Mouse (Mus musculus): ENCODE measurements around the gene Pck2.

Pck2 gene

DNA sequence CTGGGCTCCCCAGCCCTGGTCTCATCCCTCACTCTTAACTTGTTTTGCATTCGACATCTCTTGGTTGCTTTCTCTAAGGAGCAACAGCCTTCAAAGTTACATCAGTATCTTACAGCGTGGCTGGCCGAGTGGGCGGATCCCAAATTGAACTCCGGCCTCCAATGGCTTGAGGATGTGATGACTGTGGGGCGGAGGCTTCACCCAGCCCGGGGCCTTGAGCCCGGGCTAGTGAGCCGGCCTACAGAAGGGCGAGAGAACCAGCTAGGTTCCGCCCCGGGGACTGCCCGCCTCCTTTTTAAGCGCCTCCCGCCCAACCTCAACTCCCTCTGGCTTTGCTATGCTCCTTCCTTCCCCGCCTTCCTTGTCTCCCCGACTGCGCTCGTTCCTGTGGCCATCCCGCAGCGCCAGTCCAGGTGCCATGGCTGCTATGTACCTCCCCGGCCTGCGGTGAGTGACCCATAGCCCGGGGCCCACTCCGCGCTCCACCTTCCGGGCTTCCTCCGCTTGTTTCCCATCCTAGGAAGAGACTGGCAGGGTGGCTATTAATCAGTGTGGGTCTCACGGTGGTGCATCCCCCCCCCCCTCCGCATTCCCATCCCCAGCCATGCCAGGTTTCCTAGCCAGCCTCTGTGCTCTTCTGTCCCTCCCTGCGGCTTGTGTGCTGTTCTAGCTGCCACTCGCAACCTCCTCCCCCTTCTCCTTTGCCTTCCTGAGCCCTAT lies at the start of gene Pck2:
TSS of gene Pck2 (plus strand) at position 200 of the 720 bp plus-strand sequence.
- DNase-seq (ENCODE audit: low read depth, low spot score), result peak; percentile 95

DNA sequence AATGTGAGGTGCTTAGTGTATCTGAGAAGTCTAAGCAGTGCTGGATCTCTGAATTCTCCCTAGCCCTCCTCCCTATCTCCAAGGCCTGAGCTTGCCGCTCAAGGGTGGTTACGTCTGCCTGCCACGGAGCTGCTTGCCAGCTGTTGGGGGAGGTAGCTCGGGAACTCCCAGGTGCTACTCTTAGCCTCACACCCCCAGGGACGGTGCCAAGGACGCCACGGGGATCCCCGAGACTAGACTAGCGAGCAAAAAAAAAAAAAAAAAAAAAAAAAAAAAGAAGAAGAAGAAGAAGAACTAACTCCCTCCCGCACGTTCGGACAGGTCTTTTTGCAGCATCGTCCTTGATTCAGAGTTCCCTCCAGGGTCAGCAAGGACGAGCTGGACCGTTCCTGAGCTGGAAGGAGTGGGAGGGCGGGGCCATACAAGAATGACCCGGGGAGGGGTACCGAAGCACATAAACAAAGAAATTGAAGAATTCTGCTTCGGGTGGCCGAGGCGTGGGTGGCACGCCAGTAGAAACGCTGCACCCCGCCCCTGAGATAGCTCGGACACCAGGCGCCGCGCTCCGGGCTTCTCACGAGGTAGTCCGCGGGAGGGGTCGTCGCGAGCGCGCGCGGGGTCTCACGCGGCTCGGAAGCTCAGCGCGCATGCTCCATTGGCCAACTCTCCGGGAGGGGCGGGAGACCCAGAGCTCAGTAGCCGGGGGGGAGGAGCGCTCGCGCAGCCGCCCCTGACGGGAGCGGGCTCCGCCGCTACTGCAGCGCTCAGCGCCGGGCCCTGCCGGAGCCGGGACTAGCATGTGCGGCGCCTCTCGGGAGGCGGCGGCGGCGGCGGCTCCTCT lies 49.5 kb upstream of the Pck2 start, which contains the start of gene Carmil3:
TSS of gene Carmil3 (plus strand) at position 291 of the 841 bp plus-strand sequence.
- no peak for DNase-seq (ENCODE audit: low read depth, low spot score)

DNA sequence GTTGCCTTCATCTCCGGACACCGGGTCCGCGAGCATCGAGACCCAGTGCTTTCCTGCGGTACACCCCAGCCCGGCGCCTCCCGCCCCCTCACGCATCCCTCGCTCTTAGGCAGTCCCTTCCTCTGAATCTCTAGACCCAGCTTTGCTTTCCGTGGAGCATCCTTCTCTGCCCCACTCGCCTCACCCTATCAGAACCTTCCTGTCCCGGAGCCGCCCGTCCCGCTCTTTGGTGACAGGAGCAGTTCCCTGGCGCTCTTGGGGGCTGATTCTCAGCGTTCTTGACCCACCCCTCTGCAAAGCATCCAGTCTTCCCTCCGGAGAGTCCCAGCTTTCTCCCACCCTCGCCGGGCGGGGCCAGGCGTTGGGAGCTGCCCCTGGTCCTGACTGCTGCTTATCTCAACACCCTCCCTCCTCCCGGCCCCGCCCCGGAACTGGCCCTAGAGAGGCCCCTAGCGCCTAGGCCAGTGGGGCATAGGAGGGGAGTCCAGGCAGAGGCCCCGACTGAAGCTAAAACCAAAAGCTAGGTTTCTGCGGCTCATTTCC lies 48.7 kb upstream of the Pck2 start:
- peak; percentile 36 for DNase-seq (ENCODE audit: low read depth, low spot score)

DNA sequence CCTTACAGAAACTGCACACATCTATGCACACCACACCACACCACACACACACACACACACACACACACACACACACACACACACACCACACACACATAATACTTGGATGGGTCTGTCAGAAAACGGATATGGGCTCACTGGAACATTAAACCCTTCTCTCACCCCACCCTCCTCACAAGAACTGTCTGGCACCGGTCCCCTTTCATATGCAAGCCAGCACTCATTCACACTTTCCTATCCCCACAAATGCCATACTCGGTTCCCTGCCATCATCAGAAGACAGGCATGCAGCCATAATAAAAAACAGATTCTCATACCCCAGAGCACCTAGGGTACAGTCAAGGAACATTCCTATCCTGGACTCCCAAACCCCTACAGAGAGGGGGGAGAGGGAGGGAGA lies 48.0 kb upstream of the Pck2 start:
- DNase-seq (ENCODE audit: low read depth, low spot score), result peak; percentile 4

DNA sequence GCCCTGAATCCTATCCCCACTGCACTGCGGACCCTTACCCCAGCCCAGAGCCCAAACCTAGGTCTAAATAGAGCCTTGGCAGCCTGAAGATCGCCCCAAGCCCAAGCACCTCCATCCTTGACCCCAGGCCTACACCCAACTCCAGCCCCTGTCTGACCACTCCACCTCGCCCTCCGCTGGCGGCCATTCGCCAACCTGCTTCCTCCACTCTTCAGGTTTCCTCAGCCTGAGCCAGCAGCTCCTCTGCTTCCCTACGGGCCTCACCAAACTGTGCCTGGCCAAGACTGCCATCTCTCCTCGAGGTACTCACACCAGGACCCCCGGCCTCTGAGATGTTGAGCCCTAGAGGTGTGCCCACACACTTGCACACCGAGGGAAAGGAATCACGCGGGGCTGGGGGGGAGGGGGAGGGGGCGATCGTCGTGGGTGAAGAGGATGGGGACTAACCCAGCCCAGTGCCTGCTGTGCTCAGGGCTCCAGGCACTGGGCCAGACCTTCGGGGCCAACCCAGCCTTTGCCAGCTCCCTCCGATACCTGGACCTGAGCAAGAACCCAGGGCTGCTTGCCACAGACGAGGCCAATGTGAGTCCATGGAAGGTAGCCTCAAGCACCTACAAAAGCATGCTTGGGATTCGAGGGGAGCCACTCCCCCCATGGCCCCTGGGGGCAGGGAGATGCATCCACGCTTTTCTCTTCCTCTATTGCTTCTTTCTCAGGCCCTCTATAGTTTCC lies 44.4 kb upstream of the Pck2 start:
- no peak for DNase-seq (ENCODE audit: low read depth, low spot score)

DNA sequence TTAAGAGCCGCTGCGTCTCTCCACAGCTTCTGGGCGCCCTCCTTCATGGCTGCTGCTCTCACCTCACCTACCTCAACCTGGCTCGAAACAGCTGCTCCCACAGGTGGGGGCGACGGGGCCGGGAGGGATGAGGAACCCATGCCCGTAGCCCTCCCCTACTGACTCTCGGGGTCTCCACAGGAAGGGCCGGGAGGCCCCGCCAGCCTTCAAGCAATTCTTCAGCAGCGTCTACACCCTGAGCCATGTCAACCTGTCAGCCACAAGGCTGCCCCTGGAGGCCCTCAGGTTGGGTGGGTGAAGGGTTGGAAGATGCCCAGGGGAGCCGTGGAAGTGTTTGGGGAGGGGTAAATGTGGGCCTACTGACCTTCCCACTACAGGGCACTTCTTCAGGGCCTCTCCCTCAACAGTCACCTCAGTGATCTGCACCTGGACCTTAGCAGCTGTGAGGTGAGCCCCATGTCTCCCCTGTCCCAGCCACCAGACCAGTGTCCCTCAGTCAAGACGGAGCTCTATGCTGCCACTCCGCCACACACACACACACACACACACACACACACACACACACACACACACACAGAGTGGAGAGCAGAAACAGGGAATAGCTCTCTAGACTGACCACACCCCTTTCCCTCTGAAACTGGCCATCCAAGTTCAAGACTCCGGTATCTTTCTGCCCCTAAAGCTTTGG lies 43.2 kb upstream of the Pck2 start:
- DNase-seq (ENCODE audit: low read depth, low spot score), result no peak

DNA sequence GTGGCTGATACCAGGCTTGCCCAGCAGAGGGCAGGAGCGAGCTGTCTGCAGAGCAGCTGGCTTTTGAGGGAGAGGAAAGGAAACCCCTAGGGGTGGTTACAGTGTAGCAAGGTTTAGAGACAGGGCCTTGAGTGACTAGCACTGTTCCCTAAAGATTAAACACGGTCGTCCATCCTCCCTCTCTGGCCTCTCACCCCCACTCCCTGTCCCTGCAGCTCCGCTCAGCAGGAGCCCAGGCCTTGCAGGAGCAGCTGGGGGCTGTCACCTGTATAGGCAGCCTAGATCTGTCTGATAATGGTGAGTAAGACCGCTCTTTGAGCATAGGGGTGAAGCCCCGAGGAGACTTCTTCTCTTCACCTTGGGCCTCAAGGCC lies 42.6 kb upstream of the Pck2 start:
- peak; percentile 80 for DNase-seq (ENCODE audit: low read depth, low spot score)

DNA sequence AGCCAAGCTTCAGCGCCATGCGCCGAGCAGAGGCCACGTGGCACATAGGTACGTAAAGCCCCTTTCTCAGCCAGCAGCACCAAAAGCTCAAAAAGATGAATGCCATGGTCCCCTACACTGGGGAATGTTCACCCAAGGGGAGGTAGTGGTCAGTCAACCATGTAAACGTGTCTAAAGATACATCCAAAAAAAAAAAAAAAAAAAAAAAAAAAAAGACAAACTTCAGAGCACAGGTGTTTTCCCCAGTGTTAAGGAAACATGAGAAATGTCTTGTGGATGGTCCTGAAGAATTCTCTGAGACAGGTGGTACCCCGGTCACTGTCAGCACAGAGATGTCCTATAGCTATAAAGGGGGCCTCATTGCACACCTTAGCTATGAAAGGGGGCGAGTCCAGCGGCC lies 34.5 kb upstream of the Pck2 start:
- no peak for DNase-seq (ENCODE audit: low read depth, low spot score)

DNA sequence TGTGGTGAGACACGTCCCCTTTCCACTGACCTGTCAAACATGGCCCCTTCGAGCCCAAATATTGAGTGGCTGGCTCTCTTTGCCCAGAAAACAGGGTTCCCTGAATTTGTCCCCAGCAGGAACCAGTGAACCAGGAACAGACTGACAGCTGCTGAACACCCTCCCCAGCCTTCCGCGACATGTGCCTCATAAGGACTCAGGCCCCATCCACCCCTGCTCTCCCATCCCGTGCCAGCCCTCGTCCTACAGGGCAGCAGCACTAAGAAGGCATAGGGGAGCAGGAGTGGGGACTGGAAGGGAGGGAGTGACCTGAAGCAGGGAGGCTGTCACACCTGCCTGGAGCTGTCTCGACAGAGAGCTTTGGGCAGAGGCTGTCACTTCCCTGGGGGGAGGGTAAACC lies 32.3 kb upstream of the Pck2 start:
- no peak for DNase-seq (ENCODE audit: low read depth, low spot score)

DNA sequence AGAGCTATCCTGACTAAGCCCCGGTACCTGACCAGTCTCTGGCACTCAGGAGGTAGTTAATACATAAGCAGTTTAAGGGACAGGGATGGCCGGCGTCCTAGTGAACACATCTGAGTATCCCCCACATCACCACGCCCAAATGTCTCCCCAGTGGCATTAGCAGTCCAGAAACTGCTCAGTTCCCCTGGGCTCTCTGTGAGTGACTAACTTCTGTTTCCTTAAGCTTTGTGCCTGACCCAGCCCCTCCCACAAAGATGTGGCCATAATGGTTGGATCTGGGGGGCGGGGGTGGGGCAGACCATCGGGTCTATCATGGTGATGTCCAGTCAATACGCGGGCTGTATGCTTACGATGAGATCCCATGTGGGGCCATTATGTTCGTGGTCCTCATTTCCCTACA lies 30.5 kb upstream of the Pck2 start:
- DNase-seq (ENCODE audit: low read depth, low spot score), result no peak

DNA sequence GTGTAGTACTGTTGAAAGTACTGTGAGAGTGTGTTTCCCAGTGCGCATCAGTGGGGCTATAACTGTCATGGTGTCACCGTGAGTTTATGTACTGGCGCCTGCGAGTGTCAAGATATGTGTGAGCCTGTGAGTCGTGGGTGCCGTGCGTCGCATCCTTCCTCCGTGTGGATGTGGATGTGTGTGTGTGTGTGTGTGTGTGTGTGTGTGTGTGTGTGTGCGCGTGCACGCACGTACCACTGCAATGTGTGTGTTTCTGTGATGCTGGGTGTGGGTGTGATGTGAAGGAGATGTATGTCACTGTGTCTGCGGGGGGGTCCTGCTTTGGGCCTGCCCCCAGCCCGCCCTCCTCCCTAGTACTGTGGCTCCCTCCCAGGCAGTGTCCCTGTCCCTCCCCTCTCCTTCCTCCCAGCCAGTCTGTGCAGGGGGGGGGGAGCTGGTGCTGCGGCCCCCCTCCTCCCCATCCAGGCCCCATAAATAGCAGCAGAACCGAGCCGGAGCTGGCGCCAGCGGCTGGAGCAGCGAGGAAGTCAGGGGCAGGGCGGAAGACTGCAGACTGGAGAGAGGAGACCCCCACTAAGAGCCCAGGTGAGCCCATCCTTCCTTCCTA lies 29.8 kb upstream of the Pck2 start, which contains the start of gene Cpne6:
TSS of gene Cpne6 (plus strand) at position 321 of the 607 bp plus-strand sequence.
- no peak for DNase-seq (ENCODE audit: low read depth, low spot score)

DNA sequence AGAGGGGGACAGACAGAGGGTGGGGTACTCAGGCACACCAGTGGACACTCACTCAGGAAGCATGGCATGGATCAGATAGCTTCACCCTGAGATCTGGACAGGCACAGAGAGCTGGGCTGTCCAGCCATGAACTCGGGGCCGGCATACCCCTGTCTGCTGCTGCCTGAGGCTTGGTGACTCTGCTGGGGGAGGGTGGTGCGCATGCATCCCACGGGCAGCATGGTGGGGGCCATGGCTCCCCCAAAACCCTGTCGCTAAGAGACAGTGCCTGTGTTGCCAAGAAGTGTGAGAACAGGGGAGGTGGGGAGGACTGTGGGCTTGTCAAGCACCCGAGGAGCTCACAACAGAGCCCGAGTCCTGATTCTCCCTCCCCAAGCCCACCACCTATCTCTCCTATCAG lies 29.0 kb upstream of the Pck2 start:
- DNase-seq (ENCODE audit: low read depth, low spot score), result no peak

DNA sequence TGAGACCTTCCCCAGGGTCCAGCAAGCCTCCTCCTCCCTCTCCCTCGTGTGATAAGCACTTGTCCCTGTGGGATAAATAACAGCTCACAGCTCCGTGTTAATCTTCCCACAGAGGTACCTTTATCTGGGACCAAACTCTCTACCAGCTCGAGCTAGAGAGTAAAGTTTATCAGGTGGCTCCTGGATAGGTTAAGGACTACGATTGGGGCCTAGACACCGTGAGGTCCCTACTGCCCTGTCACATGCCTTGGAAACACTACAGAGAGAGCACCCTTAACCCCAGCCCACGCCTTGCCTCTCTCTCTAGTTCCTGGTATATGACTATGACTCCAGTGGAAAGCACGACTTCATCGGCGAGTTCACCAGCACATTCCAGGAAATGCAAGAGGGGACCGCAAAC lies 26.1 kb upstream of the Pck2 start:
- DNase-seq (ENCODE audit: low read depth, low spot score), result no peak

DNA sequence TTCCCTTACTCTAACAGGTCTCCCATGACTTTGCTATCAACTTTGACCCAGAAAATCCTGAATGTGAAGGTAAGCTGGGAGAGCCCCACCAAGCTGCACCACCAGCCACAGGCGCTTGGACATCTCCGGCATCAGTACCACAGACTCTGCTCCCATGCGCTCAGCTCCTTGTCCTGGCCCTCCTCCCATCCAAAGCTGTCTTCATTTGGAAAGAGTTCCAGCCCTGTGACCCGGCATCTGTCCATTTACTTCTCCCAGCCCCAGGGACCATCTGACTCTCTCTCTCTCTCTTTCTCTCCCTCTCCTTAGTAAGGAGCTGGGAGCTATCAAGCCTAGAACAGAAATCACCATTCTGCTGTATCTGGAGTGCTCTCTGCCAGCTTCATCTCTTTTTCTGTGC lies 24.2 kb upstream of the Pck2 start:
- no peak for DNase-seq (ENCODE audit: low read depth, low spot score)

DNA sequence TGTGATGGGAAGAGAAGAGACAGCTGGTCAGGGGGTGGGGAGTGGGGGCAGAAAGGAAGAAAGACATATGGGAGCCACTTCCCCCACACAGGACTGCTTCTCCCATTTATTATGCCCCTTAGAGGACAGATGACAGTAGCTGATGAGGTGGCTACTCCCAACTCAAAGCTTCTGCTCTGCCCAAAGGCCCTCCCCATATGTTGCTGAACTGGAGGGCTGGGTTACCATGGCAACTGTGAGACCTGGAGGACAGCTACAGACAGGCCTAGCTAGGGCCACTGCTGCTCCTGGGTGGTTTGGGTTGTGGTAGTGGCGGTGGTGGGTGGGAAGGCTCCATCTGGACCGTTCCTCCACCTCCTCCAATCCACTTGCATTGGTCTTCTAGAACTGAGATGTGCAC lies 21.2 kb upstream of the Pck2 start:
- DNase-seq (ENCODE audit: low read depth, low spot score), result no peak

DNA sequence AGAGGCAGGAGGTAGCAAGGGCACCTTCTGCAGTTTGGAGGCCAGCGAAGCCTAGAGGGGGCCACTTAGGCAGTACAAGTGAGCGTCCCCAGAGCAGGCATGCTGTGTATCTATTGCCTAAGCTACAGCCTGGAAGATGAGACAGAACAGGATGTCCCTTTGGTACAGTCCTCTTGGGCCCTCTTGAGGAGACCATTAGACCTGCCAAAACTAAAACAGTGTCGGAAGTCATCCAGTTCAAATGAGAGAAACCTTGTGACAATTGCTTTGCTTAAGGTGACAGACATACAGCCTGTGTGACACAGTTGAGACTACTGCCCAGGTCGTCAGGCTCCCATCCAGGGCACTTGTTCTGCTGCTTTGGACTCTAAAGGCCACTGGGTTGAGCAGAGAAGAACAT lies 20.5 kb upstream of the Pck2 start:
- DNase-seq (ENCODE audit: low read depth, low spot score), result no peak

DNA sequence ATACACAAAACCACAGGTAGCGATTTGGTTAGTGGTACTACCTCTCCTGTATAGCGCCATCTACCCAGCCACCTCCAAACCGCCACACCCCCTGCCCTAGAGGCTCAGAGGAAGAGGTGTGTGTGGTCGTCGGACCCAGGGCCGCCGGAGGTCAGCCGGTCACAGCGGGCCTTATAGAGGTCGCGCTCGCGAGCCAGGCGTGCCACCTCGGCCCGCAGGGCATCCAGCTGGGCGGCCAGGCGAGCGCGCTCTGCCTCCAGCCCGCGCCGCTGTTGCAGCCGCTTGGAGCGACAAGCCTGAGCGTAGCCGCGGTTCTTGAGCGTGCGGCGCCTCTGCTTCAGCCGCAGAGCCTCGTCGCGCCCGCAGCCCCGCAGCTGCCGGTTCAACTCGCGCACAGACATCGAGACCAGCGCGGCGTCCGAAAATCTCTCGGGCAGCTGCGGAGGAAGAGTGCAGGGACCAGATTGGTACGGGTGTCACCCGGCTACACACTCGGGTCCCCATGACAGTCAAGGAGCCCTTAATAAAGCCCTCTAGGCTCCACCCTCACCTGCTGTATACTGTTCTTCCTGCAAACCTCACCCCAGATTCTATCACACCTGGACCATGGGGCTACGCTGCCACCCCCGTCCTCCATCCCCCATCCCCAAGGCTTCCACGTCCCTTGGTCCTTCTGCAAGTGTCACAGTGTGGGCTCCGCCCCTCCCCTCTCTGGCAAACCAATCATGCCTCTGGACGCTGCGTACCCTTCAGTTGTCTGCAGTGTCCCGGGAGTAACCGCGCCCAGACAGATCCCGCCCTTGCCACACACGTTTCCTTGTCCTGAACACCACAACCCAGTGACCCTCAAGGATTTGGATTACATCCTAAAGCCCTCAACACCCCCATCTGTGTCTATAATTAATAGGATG lies 19.4 kb upstream of the Pck2 start:
- DNase-seq (ENCODE audit: low read depth, low spot score), result no peak

DNA sequence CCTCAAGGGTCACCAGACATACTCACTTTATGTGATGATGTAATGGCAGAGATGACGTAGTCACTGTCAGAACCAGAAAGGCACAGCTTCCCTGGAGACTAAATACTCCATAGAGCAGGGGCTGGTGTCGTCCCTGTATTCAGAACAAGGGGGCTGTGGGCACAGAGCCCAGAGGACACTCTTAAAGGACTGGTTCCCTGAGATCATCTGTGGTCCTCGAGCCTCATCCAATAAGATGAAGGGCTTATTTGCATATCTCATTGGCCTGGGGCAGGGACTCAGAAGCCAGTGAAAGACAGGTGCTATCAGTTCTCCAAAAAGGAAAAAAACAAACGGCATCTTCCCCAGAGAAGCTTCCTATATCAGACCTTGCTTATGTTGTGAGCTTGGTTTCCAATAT lies 16.0 kb upstream of the Pck2 start:
- DNase-seq (ENCODE audit: low read depth, low spot score), result no peak

DNA sequence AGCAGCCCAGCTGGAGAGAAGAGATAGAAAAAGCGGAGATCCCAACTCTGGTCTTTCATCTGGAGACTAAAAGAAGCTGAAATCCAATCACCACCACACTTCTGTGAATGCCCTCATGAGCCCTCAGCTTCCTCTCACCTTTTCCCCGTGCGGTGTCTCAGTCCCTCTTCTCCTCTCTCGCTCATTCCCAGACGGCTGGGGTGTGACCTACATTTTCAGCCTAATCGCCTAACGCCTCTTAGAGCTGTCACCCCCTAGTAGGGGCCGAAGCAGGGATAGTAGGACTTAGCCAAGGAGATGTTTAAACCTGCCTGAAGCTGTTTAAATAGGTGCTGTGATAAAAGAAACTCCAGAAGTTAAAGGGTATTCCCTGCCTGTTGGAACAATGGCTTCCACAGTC lies 15.3 kb upstream of the Pck2 start, which contains the start of gene Nrl:
TSS of gene Nrl (minus strand) at position 197 of the 400 bp plus-strand sequence.
- no peak for DNase-seq (ENCODE audit: low read depth, low spot score)

DNA sequence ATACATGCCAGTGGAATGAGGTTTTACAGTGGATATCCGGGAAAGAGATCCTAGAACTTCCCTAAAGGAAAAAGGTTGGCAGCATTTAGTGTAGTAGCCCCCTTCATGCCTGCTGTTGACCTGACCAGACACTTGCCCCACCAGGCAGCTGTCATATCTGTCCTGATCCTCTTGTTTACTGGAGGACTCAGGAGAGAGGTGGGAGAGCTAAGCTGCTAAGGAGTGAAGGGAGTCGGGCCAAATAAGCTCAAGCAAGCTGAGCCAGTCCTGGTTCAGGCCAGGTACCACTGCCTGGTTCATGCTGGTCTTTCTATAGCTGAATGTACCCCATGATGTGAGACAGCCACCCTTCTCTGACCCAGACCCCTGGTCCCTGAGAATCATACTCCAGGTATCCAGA lies 13.4 kb upstream of the Pck2 start:
- no peak for DNase-seq (ENCODE audit: low read depth, low spot score)
